Mouse (Mus musculus): ENCODE measurements around the gene Sinhcaf.

DNA sequence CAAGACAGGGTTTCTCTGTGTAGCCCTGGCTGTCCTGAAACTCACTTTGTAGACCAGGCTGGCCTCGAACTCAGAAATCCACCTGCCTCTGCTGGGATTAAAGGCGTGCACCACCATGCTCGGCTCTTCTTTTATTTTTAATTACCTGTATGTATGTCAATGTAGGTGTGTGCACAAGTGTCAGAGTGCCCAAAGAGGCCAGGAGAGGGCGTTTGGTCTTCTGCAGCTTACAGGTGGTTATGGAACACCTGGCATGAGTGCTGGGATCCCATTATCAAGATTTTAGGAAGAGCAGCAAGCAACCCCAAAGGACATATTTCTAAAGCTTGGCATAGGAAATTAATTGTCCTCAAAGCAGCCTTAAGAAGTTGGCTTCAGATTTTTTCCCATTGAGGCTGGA, 3.9 kb downstream of the Sinhcaf start:
- TF ChIP-seq CTCF (IDR thresholded peaks at IDR 0.05; ENCODE audit: insufficient read depth, low read length) (no peak), POLR2A (IDR thresholded peaks at IDR 0.05; ENCODE audit: borderline replicate concordance, extremely low read depth, low read depth, low read length) (no peak)

Measured in lung, adult 2 months (tissue).